25 mouse cellular contexts compared by ENCODE assay signal in genomic region chr12:80865175-80865574, GRCm38 (mm10).
"Had no signal": no experiment of that assay in that cellular context is flagged by ENCODE, and none has a peak within 500 bp of the region (broad histone marks: within the 10 kb centered on the region; RNA-seq: fewer than 3 reads in every experiment).

No protein-coding gene starts in this region.

- H3K9ac ChIP-seq: embryonic facial prominence, embryonic 12.5 days; embryonic facial prominence, embryonic 13.5 days; embryonic facial prominence, embryonic 15.5 days; forebrain, embryonic 12.5 days; forebrain, embryonic 13.5 days; forebrain, embryonic 15.5 days; forebrain, postnatal 0 days had no signal

- H3K4me2 ChIP-seq: embryonic facial prominence, embryonic 12.5 days; embryonic facial prominence, embryonic 13.5 days; embryonic facial prominence, embryonic 15.5 days; forebrain, embryonic 12.5 days; forebrain, embryonic 13.5 days; forebrain, embryonic 15.5 days had no signal

- H3K4me1 ChIP-seq: embryonic facial prominence, embryonic 15.5 days had no signal

- ATAC-seq: forebrain, embryonic 13.5 days; forebrain, embryonic 14.5 days; forebrain, embryonic 15.5 days; forebrain, embryonic 16.5 days; forebrain, postnatal 0 days had no signal

- H3K4me3 ChIP-seq: embryonic facial prominence, embryonic 10.5 days; embryonic facial prominence, embryonic 12.5 days; embryonic facial prominence, embryonic 13.5 days; embryonic facial prominence, embryonic 15.5 days; erythroblast, embryonic 14.5 days; forebrain, embryonic 10.5 days; forebrain, embryonic 12.5 days; forebrain, embryonic 13.5 days; forebrain, embryonic 15.5 days; gastrocnemius, adult 2 months; heart, adult 2 months had no signal

- H3K9me3 ChIP-seq: embryonic facial prominence, embryonic 10.5 days; embryonic facial prominence, embryonic 12.5 days; embryonic facial prominence, embryonic 13.5 days; embryonic facial prominence, embryonic 15.5 days; forebrain, embryonic 10.5 days; forebrain, embryonic 12.5 days; forebrain, embryonic 13.5 days; forebrain, embryonic 15.5 days had no signal

- H3K27me3 ChIP-seq: embryonic facial prominence, embryonic 12.5 days; embryonic facial prominence, embryonic 13.5 days; embryonic facial prominence, embryonic 15.5 days; forebrain, embryonic 12.5 days; forebrain, embryonic 13.5 days; forebrain, embryonic 15.5 days had no signal

- H3K36me3 ChIP-seq: forebrain, embryonic 15.5 days had no signal

- DNase-seq: cerebellum, adult 8-10 months; cerebellum, adult 9-11 months; cerebellum, postnatal 14 days; cerebellum, postnatal 25 days; cerebellum, postnatal 36 days; embryo, embryonic 11 days; forebrain, postnatal 0 days; gastrocnemius, adult 2 months; gastrocnemius, postnatal 10 days; gastrocnemius, postnatal 14 days; gastrocnemius, postnatal 25 days; gastrocnemius, postnatal 36 days; heart, adult 18-20 months; heart, adult 2 months had no signal

- H3K27ac ChIP-seq: embryonic facial prominence, embryonic 10.5 days; embryonic facial prominence, embryonic 12.5 days; embryonic facial prominence, embryonic 13.5 days; embryonic facial prominence, embryonic 15.5 days; forebrain, embryonic 10.5 days; forebrain, embryonic 12.5 days; forebrain, embryonic 13.5 days; forebrain, embryonic 15.5 days; gastrocnemius, adult 2 months had no signal
